Mouse (Mus musculus) E14TG2a.4 (cell line): ENCODE measurements around the gene Efnb3.

ENCODE experiments used
- CTCF ChIP-seq: conservative IDR thresholded peaks from 2 replicates; pipeline ENCODE4 v1.5.1; 2014; ENCODE audit warnings: low read length
- NANOG ChIP-seq: IDR thresholded peaks from 2 replicates; pipeline ENCODE4 v1.6.1; 2014; ENCODE audit warnings: borderline replicate concordance, low read length, mixed read lengths
- POU5F1 ChIP-seq: IDR thresholded peaks from 2 replicates; pipeline ENCODE4 v1.6.1; 2014; ENCODE audit warnings: low read length, borderline replicate concordance

- peak; percentile 36 for TF ChIP-seq CTCF
- TF ChIP-seq POU5F1, result no peak
- TF ChIP-seq NANOG, result no peak
Observed at GRCm38 (mm10) chr11:69534990-69535389, 25.0 kb downstream of the Efnb3 start.
